Mouse (Mus musculus) C2C12 (cell line): ENCODE results near the gene Reep6. TPM values are rescaled to one million over a fixed set of nuclear protein-coding genes. Genes with fewer than 3 reads are reported as not detected.

ENCODE experiments used
- H3K27me3 ChIP-seq: one replicate; pipeline ENCODE4 v1.6.1; 2011; ENCODE audit not compliant: control insufficient read depth, insufficient read depth, insufficient read length
- H3K36me3 ChIP-seq: one replicate; pipeline ENCODE4 v1.6.1; 2011; ENCODE audit not compliant: control insufficient read depth, insufficient read depth
- H3K4me3 ChIP-seq: one replicate; pipeline ENCODE4 v1.5.1; 2011; ENCODE audit warnings: mild to moderate bottlenecking, control low read depth; ENCODE audit not compliant: poor library complexity, insufficient read depth, severe bottlenecking
- H3K79me2 ChIP-seq: one replicate; pipeline ENCODE4 v1.6.1; 2011; ENCODE audit not compliant: control insufficient read depth, insufficient read depth
- H3K79me3 ChIP-seq: one replicate; pipeline ENCODE4 v1.6.1; 2011; ENCODE audit warnings: low read depth, control low read depth
- H3ac ChIP-seq: one replicate; pipeline ENCODE3; 2011; ENCODE audit warnings: low read depth; ENCODE audit not compliant: control insufficient read depth, insufficient read length
- CEBPB ChIP-seq: IDR thresholded peaks from one replicate; pipeline ENCODE4 v1.6.1; 2011; ENCODE audit warnings: low read depth, mild to moderate bottlenecking, control low read depth, moderate library complexity
- CTCF ChIP-seq: IDR thresholded peaks from one replicate; pipeline ENCODE4 v1.5.1; 2011; ENCODE audit not compliant: control insufficient read depth, insufficient read depth, insufficient read length
- FOSL1 ChIP-seq: IDR thresholded peaks from one replicate; pipeline ENCODE4 v1.8.0; 2011; ENCODE audit warnings: mild to moderate bottlenecking, low read length; ENCODE audit not compliant: poor library complexity, insufficient read depth, severe bottlenecking
- MAX ChIP-seq: IDR thresholded peaks from one replicate; pipeline ENCODE4 v1.6.1; 2011; ENCODE audit warnings: mild to moderate bottlenecking, control low read depth
- MYOD1 ChIP-seq: IDR thresholded peaks from one replicate; pipeline ENCODE4 v1.6.1; 2011; ENCODE audit warnings: low read depth; ENCODE audit not compliant: control insufficient read depth, insufficient read length
- MYOG ChIP-seq: IDR thresholded peaks from one replicate; pipeline ENCODE4 v1.6.1; 2011; ENCODE audit not compliant: control insufficient read depth, insufficient read length; ENCODE audit errors: extremely low read depth
- USF1 ChIP-seq: IDR thresholded peaks from one replicate; pipeline ENCODE4 v1.6.1; 2011; ENCODE audit warnings: low read depth, mild to moderate bottlenecking, control low read depth, moderate library complexity
- polyA plus RNA-seq: library from polyadenylated mRNA; unstranded; fragments of >200 nt; fragmentation: generic; extraction: Trizol; gene quantifications from one replicate; pipeline ENCODE4 v1.2.1, GENCODE M21; 2012; ENCODE audit warnings: missing spikeins

Reep6 gene
- polyA plus RNA-seq, 1 experiment = 5.9 TPM

GRCm38 (mm10) chr10:80314494-80315001 lies 15.2 kb upstream of the Reep6 start:
- Histone ChIP-seq H3K79me3 (peaks cover 7% of the 10 kb centered on the region), H3ac (no peak overlapping the region), H3K36me3 (peaks cover 6% of the 10 kb centered on the region), H3K4me3 (no peak overlapping the region), H3K27me3 (peaks cover 15% of the 10 kb centered on the region), H3K79me2 (peaks cover 16% of the 10 kb centered on the region)
- TF ChIP-seq CTCF (no peak), MYOG (no peak), FOSL1 (no peak), USF1 (no peak), MAX (no peak), CEBPB (no peak), MYOD1 (no peak)

GRCm38 (mm10) chr10:80315315-80315714 lies 14.4 kb upstream of the Reep6 start:
- Histone ChIP-seq H3K27me3 (peaks cover 15% of the 10 kb centered on the region), H3ac (no peak overlapping the region), H3K79me2 (peaks cover 23% of the 10 kb centered on the region), H3K79me3 (peaks cover 13% of the 10 kb centered on the region), H3K4me3 (no peak overlapping the region), H3K36me3 (peaks cover 6% of the 10 kb centered on the region)
- TF ChIP-seq FOSL1 (no peak), MYOD1 (no peak), MAX (no peak), CEBPB (no peak), USF1 (no peak), CTCF (no peak), MYOG (no peak)

GRCm38 (mm10) chr10:80316359-80316781 lies 13.4 kb upstream of the Reep6 start:
- TF ChIP-seq MYOD1 = no peak
- TF ChIP-seq USF1 = no peak
- TF ChIP-seq CTCF = no peak
- no peak for TF ChIP-seq FOSL1
- TF ChIP-seq MYOG = no peak
- no peak for TF ChIP-seq MAX
- TF ChIP-seq CEBPB = no peak
- Histone ChIP-seq H3K79me2 (peaks cover 25% of the 10 kb centered on the region), H3K36me3 (peaks cover 6% of the 10 kb centered on the region), H3ac (no peak overlapping the region), H3K79me3 (peaks cover 13% of the 10 kb centered on the region), H3K4me3 (no peak overlapping the region), H3K27me3 (peaks cover 8% of the 10 kb centered on the region)

- Histone ChIP-seq H3K4me3 (no peak overlapping the region), H3ac (no peak overlapping the region), H3K79me3 (peaks cover 13% of the 10 kb centered on the region), H3K36me3 (peaks cover 6% of the 10 kb centered on the region), H3K27me3 (peaks cover 2% of the 10 kb centered on the region), H3K79me2 (peaks cover 32% of the 10 kb centered on the region)
- no peak for TF ChIP-seq MYOG
- no peak for TF ChIP-seq CEBPB
- no peak for TF ChIP-seq CTCF
- TF ChIP-seq MAX = no peak
- no peak for TF ChIP-seq MYOD1
- no peak for TF ChIP-seq USF1
- no peak for TF ChIP-seq FOSL1
These were observed 12.7 kb upstream of the Reep6 start for GRCm38 (mm10) chr10:80317011-80317410.

GRCm38 (mm10) chr10:80320340-80320760 lies 9.4 kb upstream of the Reep6 start, which contains the start of gene 2310011J03Rik:
2310011J03Rik (minus strand) TSS chr10:80320537.
- Histone ChIP-seq H3K79me3 (peaks cover 20% of the 10 kb centered on the region), H3ac (peak within 1 kb of the TSS; percentile 82), H3K27me3 (no peaks in the 10 kb centered on the region), H3K79me2 (peaks cover 44% of the 10 kb centered on the region), H3K4me3 (peak within 1 kb of the TSS; percentile 86), H3K36me3 (peaks cover 6% of the 10 kb centered on the region)
- TF ChIP-seq FOSL1 = no peak
- TF ChIP-seq MAX = no peak
- TF ChIP-seq MYOG = no peak
- no peak for TF ChIP-seq CEBPB
- TF ChIP-seq CTCF = no peak
- no peak for TF ChIP-seq MYOD1
- TF ChIP-seq USF1 = no peak

GRCm38 (mm10) chr10:80321014-80321669 lies 8.6 kb upstream of the Reep6 start:
- Histone ChIP-seq H3K4me3 (no peak overlapping the region), H3K36me3 (peaks cover 6% of the 10 kb centered on the region), H3K27me3 (no peaks in the 10 kb centered on the region), H3K79me3 (peaks cover 20% of the 10 kb centered on the region), H3ac (peak overlapping the region; percentile 39), H3K79me2 (peaks cover 44% of the 10 kb centered on the region)
- no peak for TF ChIP-seq CEBPB
- no peak for TF ChIP-seq MAX
- no peak for TF ChIP-seq CTCF
- no peak for TF ChIP-seq MYOG
- TF ChIP-seq USF1 = no peak
- no peak for TF ChIP-seq MYOD1
- TF ChIP-seq FOSL1 = no peak
